Mouse (Mus musculus) left cerebral cortex, adult 8-10 months (tissue): ENCODE measurements at regions not wholly inside any gene's neighbourhood (a gene's known extent, or its start where the extent isn't known, plus 50 kb on each side); places are given as distances from the start of the nearest gene placed in this dataset.

Experiments
- DNase-seq, 2 experiments: peaks; one replicate each; pipeline ENCODE4 v3.0.0; 2022; ENCODE audit warnings: low spot score in 2 of 2

DNA sequence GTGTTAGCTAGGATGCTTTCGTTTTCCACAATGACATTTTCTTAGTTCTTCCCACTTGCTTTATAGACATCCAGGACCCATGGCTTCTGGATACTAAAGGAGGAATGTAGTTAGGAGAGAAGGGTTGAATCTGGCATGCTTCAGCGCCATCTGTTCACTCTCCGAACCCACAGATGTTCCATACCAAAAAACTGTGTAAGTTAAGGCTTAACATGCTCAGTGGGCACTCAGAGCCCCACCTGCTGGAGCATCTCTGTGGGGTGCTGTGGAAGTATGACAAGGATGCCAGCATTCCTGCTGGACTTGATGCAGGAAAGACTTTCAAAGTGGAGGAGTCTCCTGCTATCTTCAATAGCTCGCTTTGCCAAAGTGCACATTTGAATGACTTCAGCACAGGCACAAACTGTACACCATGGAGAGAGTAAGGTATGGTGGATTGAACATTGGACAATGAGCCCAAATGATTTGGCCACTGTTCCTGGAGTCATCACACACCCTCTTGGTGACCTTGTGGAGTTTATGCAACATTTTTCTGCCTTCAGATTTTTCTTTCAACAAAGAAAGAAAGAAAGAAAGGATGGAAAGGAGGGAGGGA lies 802.3 kb downstream of the Cdh8 start:
- DNase-seq, result peak; percentile 9 to 75

DNA sequence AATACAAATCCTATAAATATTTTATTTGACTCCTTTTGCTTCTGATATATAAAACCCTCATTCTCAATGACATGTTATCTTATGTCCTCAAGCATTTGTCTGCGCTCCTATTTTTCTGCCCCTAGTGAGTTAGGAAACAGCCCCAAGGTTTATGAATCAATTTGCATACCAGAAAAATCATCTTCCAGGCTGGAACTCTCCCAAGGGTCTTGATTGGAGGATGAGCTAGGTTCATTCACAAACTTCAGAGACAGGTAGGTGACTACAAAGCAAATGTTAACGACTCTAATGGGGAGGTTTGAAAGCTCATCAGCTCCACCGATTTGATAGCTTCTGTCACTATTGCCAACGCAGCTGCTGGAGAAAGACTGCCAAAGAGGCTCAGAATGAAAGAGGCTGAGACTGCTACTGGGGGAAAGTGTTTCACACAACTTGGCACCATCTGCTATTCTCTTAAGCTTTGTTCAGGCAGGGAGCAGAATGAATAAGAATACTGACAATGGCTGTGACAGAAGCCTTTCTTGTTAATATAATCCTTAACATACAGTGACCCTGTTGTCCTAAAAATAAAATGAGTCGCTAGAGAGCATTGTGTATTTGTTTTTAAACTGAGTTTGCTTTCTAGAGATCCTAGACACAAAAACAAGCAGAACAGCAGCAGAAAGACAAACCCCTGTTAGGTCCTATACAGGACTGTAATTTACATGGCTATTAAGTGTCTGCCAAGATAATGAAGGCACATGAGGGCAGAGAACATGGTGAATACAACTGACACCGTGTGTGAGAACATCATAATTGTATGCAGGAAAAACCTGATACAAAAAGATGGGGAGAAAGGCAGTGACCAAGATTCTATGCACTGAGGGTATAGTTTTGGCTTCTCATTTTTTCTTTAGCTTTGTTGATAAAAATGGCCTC lies 843.4 kb downstream of the Cdh8 start:
- peak in 1 of 2 experiments; percentile 25 for DNase-seq

- DNase-seq, result no peak
Measured at GRCm38 (mm10) chr8:98566661-98567060, 849.6 kb downstream of the Cdh8 start.

DNA sequence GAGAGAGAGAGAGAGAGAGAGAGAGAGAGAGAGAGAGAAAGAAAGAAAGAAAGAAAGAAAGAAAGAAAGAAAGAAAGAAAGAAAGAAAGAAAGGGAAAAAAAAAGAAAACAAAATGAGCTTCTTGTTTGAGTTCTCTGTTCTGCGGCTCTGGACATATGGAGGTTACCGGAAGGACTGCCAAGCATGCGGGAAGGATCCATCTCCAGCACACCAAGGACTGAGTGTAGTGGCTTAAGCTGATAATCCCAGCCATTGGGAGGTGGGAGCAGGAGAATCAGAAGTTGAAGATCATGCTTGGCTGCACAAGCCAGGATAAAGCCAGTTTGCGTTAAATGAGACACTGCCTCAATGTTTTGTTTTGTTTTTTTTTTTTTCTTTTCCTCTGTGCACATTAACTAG lies 897.8 kb downstream of the Cdh8 start:
- no peak for DNase-seq

GRCm38 (mm10) chr8:98515246-98515645 lies 901.0 kb downstream of the Cdh8 start:
- DNase-seq, result no peak

DNA sequence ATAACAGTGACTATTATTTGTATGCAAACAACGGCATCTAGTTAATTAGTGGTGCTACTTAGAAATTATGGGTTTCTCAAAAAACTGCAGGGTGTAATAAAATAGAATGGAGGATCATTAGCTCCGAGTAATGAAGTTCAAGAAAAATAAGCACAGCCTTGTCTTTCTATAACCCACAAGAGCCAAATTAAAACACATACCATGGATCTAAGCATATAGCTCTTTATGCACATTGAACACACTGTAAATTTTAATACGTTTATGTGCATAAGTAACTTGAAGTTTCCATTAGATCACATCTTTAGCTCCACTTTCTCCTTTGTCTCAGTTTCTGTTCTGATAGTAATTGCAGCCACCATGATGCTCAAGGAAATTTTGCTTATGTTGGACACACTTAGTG lies 919.5 kb downstream of the Cdh8 start:
- no peak for DNase-seq

- no peak for DNase-seq
Measured at GRCm38 (mm10) chr8:98463375-98464030, 952.8 kb downstream of the Cdh8 start.

DNA sequence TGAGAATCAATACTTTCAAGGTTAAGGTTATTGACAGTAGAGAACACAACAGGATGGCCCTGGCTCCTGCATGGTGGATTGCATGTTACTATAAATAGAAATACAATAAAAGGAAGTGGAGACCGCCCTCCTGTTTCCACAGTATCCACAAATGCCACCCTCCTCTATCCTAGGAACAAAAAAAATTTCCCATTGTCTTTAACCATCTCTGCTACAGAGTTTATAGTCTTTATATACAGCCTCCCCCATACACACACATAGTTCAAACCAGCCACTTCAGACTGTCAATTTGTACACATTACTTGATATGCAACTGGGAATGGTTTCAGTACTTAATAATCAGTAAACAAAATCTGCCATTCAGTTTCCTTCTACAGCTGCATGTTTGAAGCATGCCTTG lies 960.7 kb downstream of the Cdh8 start:
- no peak for DNase-seq
